Mouse (Mus musculus) ES-Bruce4 (cell line): ENCODE data around the gene Tes.

Experiments used
- CTCF ChIP-seq: IDR thresholded peaks from one replicate; pipeline ENCODE4 v1.8.1; 2011; ENCODE audit warnings: low read depth, low read length
- POLR2A ChIP-seq: IDR thresholded peaks from one replicate; pipeline ENCODE4 v1.8.1; 2011; ENCODE audit warnings: low read length; ENCODE audit not compliant: insufficient read depth

- TF ChIP-seq CTCF (no peak), POLR2A (no peak)
These were observed at the start of gene Tes for GRCm38 (mm10) chr6:17064936-17065790.
